Mouse (Mus musculus): ENCODE results near the gene Hspg2. TPM values are rescaled to one million over a fixed set of nuclear protein-coding genes. Genes with fewer than 3 reads are reported as not detected.

Hspg2 gene
- polyA plus RNA-seq, 1 experiment, result 0.26 TPM

DNA sequence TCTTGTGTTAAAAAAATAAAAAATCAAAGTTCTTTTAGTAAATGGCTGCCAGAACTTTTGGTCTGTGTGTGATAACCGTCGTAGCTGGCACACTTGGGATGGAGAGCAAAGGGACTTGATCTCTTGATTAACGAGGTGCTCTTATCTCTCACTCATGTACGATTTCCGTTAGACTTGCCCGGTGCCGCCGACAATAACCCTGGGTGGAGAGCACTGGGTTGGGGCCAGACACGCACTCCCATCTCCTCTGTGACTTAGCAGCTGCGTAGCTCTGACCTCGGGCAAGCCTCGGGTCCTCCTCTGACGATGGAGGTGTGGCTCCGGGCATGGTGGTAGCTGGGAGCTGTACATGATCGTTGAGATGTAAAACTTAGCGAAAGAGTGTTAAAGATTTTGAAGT lies 15.3 kb downstream of the Hspg2 start:
- peaks cover 34% of the 10 kb centered on the region for H3K4me1 ChIP-seq (ENCODE audit: control insufficient read depth)
- H3K36me3 ChIP-seq (ENCODE audit: control insufficient read depth), result no peaks in the 10 kb centered on the region
- no peaks in the 10 kb centered on the region for H3K27me3 ChIP-seq (ENCODE audit: control insufficient read depth)
- TF ChIP-seq TAL1 (IDR thresholded peaks at IDR 0.05; ENCODE audit: low read length) (no peak), GATA1 (IDR thresholded peaks at IDR 0.05; ENCODE audit: low read length) (no peak)
- H3K4me3 ChIP-seq (replicated peaks), result no peak overlapping the region
- H3K9me3 ChIP-seq (ENCODE audit: control insufficient read depth, low read length), result no peaks in the 10 kb centered on the region

DNA sequence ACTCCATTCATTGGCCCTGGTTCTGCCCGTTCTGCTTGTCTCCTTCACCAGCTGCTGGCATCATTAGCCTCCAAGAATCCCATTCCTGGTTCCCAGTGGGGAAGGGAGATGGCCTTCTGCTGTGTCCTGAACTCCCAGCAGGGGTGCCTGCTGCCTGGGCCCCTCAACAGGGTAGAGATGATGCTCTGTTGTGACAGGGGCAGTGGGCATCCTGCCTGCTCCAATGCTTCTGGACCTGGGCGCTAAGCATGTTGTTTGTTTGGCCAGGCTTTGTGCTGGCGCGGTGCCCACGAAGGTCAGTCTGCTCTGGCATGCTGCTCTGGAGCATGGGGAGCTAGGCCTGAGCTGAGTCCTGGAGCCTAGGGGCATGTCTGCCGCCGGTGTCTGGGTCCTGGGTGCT lies 16.0 kb downstream of the Hspg2 start:
- Histone ChIP-seq H3K36me3 (ENCODE audit: control insufficient read depth) (no peaks in the 10 kb centered on the region), H3K4me3 (replicated peaks) (no peak overlapping the region), H3K9me3 (ENCODE audit: control insufficient read depth, low read length) (no peaks in the 10 kb centered on the region), H3K27me3 (ENCODE audit: control insufficient read depth) (no peaks in the 10 kb centered on the region), H3K4me1 (ENCODE audit: control insufficient read depth) (peaks cover 37% of the 10 kb centered on the region)
- no peak for TF ChIP-seq TAL1 (IDR thresholded peaks at IDR 0.05; ENCODE audit: low read length)
- TF ChIP-seq GATA1 (IDR thresholded peaks at IDR 0.05; ENCODE audit: low read length), result no peak

DNA sequence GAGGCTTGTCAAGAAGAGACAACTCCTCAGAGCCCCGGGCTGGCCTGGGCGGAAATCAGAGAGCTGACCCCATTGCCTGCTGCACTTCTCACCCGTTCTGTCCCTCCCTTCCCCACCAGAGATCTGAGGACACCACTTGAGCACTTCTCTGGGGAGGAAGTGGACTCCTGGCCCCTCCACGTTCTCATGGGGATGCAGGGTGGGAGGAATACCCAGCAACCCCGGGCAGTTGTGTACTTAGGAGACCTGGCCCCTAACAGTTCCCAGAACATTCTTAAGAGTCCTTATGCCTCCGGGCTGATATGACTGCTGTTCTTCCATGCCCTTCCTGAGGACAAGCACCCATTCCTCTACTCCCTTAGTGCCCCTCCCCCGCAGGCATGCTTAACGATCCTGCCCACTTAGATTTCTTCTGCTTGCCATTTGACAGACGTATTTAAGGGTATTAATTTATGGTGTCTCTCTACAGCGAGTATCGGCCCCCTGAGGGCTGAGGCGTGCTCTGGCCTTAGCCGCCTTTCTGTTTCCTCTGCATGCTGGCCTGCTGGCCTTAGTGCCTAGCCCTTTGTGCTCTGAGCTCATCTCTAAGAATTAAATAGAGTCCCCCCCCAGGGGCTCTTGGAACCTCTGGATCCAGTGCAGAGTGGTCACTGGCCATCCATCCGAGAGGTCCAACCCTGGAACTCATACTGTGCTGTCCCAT lies 16.8 kb downstream of the Hspg2 start:
- TF ChIP-seq GATA1 (IDR thresholded peaks at IDR 0.05; ENCODE audit: low read length), result no peak
- no peak for TF ChIP-seq TAL1 (IDR thresholded peaks at IDR 0.05; ENCODE audit: low read length)
- no peaks in the 10 kb centered on the region for H3K27me3 ChIP-seq (ENCODE audit: control insufficient read depth)

DNA sequence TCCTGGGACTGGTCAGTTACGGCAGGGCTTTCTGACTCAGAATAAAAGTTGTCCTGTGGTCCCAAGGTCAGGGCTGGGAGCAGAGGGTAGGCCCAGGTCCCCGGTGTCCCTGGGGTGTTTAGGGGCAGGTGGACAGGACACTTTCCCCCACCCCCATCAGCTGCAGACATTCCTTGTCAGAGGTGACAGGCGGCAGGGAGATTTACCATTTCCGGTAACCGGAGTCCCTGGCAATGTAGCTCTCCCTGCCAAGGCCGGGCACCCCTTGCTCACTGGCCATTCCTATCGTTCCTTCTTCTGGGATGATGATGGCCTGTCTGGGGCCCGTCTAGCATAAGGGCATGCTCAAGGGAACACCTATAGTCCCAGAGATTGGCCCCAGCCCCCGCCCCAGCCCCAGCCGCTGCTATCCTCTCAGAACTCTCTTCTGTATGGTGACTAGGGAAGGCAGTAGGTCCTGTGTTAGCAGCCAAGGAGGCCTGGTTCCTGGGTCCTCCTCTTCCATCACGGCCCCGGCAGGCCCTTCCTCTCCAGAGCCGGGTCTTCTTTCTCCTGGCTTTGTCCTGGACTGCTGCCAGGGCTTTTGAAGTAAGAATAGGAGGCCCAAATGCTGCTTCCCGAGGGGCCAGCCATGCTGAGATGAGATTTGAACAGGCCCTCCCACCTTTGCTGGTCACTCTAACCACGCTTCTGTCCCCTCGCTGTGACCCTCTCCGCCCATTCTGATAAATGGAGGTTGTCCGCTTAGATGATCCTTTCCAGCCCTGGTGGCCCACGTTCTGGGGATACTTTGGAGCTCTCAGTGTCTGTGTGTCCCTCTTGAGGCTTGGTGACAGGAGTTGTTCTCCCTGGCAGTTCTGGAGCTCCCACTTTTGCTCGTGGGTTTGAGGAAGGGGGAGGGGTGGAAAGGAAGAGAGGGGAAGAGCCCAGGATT lies 17.8 kb downstream of the Hspg2 start:
- TF ChIP-seq TAL1 (IDR thresholded peaks at IDR 0.05; ENCODE audit: low read length) (no peak), GATA1 (IDR thresholded peaks at IDR 0.05; ENCODE audit: low read length) (no peak)
- no peak overlapping the region for H3K4me3 ChIP-seq (replicated peaks)
- H3K27me3 ChIP-seq (ENCODE audit: control insufficient read depth), result no peaks in the 10 kb centered on the region
- H3K9me3 ChIP-seq (ENCODE audit: control insufficient read depth, low read length), result no peaks in the 10 kb centered on the region
- no peaks in the 10 kb centered on the region for H3K36me3 ChIP-seq (ENCODE audit: control insufficient read depth)
- peaks cover 35% of the 10 kb centered on the region for H3K4me1 ChIP-seq (ENCODE audit: control insufficient read depth)

More for the DNA sequence above, 16.8 kb downstream of the Hspg2 start:
- Histone ChIP-seq H3K4me1 (ENCODE audit: control insufficient read depth) (peaks cover 37% of the 10 kb centered on the region), H3K4me3 (replicated peaks) (no peak overlapping the region), H3K36me3 (ENCODE audit: control insufficient read depth) (no peaks in the 10 kb centered on the region), H3K9me3 (ENCODE audit: control insufficient read depth, low read length) (no peaks in the 10 kb centered on the region)

DNA sequence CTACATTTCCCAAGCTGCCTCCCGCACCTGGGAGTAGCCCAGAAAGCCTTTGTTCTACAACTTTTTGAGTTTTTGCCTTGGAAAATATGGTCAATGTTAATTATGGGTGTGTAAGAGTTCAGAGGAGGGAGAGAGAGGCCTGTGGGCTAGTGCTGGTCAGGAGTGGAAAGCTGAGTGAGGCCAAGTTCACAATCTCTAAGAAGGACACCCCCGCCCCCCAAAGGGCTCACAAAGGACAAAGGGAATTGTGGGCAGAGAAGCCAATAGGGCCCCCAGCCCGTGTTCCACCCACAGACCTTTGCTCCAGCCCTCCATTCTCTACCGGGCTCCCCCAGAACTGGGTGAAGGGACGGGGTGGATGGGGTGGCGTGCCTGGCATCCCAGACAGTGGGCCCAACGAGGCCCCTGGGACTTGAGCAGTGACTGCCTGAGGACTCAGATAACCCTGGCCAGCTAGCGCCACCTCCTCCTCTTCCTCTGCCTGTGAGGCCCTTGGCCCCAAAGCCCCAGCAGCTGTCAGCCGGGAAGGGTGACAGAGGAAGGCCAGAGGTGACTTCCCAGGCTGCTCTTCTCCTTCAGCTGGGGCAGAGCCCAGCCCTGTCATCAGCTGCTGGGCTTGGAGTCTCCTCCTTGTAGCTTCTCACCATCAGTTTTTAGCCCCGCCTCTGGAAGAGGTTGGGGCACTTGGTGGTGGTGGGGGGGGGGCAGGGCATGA lies 18.9 kb downstream of the Hspg2 start:
- TF ChIP-seq GATA1 (IDR thresholded peaks at IDR 0.05; ENCODE audit: low read length) (no peak), TAL1 (IDR thresholded peaks at IDR 0.05; ENCODE audit: low read length) (no peak)
- Histone ChIP-seq H3K9me3 (ENCODE audit: control insufficient read depth, low read length) (no peaks in the 10 kb centered on the region), H3K27me3 (ENCODE audit: control insufficient read depth) (no peaks in the 10 kb centered on the region), H3K4me1 (ENCODE audit: control insufficient read depth) (peaks cover 35% of the 10 kb centered on the region), H3K36me3 (ENCODE audit: control insufficient read depth) (no peaks in the 10 kb centered on the region), H3K4me3 (replicated peaks) (no peak overlapping the region)

DNA sequence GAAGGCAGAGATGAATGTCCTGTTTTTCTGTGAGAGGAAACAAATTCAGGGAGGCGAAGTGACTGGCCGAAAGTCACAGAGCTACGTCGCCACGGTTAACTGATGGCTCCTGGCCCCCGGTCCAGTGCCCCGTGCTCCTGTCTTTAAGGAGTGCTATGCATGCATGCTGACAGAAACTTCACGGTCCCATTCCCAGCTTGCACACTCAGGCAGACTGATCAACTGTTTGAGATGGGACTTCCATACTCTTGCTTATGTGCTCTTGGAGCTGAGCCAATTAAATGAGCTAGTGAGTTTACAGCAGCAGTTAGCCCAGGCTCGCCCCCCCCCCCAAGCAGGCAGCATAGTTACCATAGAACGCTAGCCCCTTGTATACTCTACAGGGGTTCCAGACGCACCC lies 19.5 kb downstream of the Hspg2 start:
- no peak overlapping the region for H3K4me3 ChIP-seq (replicated peaks)
- no peaks in the 10 kb centered on the region for H3K9me3 ChIP-seq (ENCODE audit: control insufficient read depth, low read length)
- H3K27me3 ChIP-seq (ENCODE audit: control insufficient read depth), result no peaks in the 10 kb centered on the region
- no peaks in the 10 kb centered on the region for H3K36me3 ChIP-seq (ENCODE audit: control insufficient read depth)
- TF ChIP-seq TAL1 (IDR thresholded peaks at IDR 0.05; ENCODE audit: low read length), result no peak
- no peak for TF ChIP-seq GATA1 (IDR thresholded peaks at IDR 0.05; ENCODE audit: low read length)
- peaks cover 35% of the 10 kb centered on the region for H3K4me1 ChIP-seq (ENCODE audit: control insufficient read depth)

DNA sequence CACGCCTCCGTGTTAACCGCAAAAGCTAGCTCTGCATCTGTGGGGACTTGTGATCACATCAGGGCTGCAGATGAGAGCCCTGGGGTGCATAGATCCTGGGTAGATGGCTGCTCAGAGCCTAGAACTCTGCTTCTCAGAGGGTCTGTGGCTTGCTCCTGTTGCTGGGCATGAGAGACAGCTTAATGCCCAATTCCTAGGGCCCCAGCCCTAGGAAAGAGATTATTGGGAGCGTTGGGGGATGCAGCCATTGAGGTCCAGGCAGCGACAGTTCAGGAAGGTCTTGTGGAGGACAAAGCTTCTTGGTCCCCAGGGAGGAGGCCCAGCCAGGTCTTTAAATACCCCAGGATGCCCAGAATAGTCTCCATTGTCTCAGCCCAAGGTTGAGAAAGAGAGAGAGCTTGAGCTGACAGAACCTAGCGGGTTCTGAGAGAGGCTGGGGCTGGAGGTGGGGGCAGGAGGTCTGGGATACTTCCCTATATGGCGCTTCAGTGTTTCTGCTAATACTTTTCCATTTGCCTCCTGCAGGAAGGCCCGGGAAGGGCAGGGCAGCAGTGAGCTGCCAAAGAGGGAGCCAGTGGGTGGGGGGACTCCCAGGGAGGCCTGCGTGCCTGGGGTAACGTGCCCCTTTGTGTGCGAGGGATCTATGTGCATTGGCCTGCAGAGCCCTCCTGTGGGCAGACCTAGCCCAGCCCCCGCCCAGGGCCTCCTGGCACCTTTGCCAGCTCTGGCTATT lies 20.2 kb downstream of the Hspg2 start:
- no peaks in the 10 kb centered on the region for H3K27me3 ChIP-seq (ENCODE audit: control insufficient read depth)
- no peaks in the 10 kb centered on the region for H3K9me3 ChIP-seq (ENCODE audit: control insufficient read depth, low read length)
- H3K4me3 ChIP-seq (replicated peaks), result no peak overlapping the region
- no peaks in the 10 kb centered on the region for H3K36me3 ChIP-seq (ENCODE audit: control insufficient read depth)
- TF ChIP-seq TAL1 (IDR thresholded peaks at IDR 0.05; ENCODE audit: low read length), result no peak
- no peak for TF ChIP-seq GATA1 (IDR thresholded peaks at IDR 0.05; ENCODE audit: low read length)
- peaks cover 33% of the 10 kb centered on the region for H3K4me1 ChIP-seq (ENCODE audit: control insufficient read depth)

DNA sequence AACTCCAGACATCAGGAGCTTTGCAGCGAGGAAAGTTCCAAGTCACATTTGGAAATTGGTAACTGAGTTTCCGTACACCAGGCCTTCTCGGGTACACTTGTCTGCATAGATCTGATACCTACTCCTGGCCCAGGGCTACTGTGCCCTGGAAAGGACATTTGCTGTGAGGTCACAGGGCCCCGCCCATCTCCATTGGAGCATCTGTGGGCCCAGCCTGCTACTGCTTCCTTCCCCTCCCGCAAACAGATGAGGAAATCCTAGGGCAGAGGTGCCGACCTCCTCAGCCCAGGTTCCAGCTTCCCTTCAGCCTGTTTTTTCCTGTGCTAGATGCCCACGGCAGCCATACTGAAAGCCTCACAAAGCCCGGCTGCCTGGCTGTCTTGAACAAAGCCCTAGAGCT lies 21.4 kb downstream of the Hspg2 start:
- H3K4me1 ChIP-seq (ENCODE audit: control insufficient read depth), result peaks cover 22% of the 10 kb centered on the region
- TF ChIP-seq TAL1 (IDR thresholded peaks at IDR 0.05; ENCODE audit: low read length) (no peak), GATA1 (IDR thresholded peaks at IDR 0.05; ENCODE audit: low read length) (no peak)

More for the DNA sequence above, 21.4 kb downstream of the Hspg2 start:
- no peaks in the 10 kb centered on the region for H3K27me3 ChIP-seq (ENCODE audit: control insufficient read depth)
- H3K36me3 ChIP-seq (ENCODE audit: control insufficient read depth), result no peaks in the 10 kb centered on the region
- no peak overlapping the region for H3K4me3 ChIP-seq (replicated peaks)
- H3K9me3 ChIP-seq (ENCODE audit: control insufficient read depth, low read length), result no peaks in the 10 kb centered on the region
